Mouse (Mus musculus): ENCODE results near the gene Gm20388. TPM values are rescaled to one million over a fixed set of nuclear protein-coding genes. Genes with fewer than 3 reads are reported as not detected.
A peak's percentile ranks its signal among the peaks of the same experiment; 100 is the strongest.

Gm20388 gene
- polyA plus RNA-seq, 1 experiment from 2014 or later, result not detected

- H3K9me3 ChIP-seq (replicated peaks), result no peaks in the 10 kb centered on the region
- H3K27ac ChIP-seq, result no peak overlapping the region
- peaks cover 84% of the 10 kb centered on the region for H3K27me3 ChIP-seq (replicated peaks)
- no peak overlapping the region for H3K4me2 ChIP-seq
- H3K9ac ChIP-seq, result no peak overlapping the region
- no peaks in the 10 kb centered on the region for H3K4me1 ChIP-seq
- ATAC-seq, result no peak
- WGBS (ENCODE audit: insufficient replicate concordance), result 77% methylated on average over 16 of the region's 16 CpGs
- H3K4me3 ChIP-seq, result no peak overlapping the region
- no peaks in the 10 kb centered on the region for H3K36me3 ChIP-seq
Measured at GRCm38 (mm10) chr8:121196726-121197668, 1286.4 kb downstream of the Gm20388 start.

- no peak overlapping the region for H3K27ac ChIP-seq
Measured at GRCm38 (mm10) chr8:121200069-121200468, 1289.4 kb downstream of the Gm20388 start.

GRCm38 (mm10) chr8:121200979-121201378, 1290.3 kb downstream of the Gm20388 start:
- 19% methylated on average over 3 of the region's 3 CpGs for WGBS (ENCODE audit: insufficient replicate concordance)
- Histone ChIP-seq H3K36me3 (no peaks in the 10 kb centered on the region), H3K9ac (no peak overlapping the region), H3K27me3 (replicated peaks) (peaks cover 64% of the 10 kb centered on the region), H3K4me1 (no peaks in the 10 kb centered on the region), H3K9me3 (replicated peaks) (no peaks in the 10 kb centered on the region), H3K27ac (no peak overlapping the region), H3K4me3 (no peak overlapping the region), H3K4me2 (no peak overlapping the region)
- 0 out of 2 replicates have a peak, but pooled peaks have one; percentile 10 for ATAC-seq

More at GRCm38 (mm10) chr8:121200069-121200468, 1289.4 kb downstream of the Gm20388 start:
- H3K4me2 ChIP-seq, result no peak overlapping the region
- H3K4me3 ChIP-seq, result no peak overlapping the region
- H3K36me3 ChIP-seq, result no peaks in the 10 kb centered on the region
- ATAC-seq, result no peak
- no peaks in the 10 kb centered on the region for H3K4me1 ChIP-seq
- no peaks in the 10 kb centered on the region for H3K9me3 ChIP-seq (replicated peaks)
- no peak overlapping the region for H3K9ac ChIP-seq
- peaks cover 72% of the 10 kb centered on the region for H3K27me3 ChIP-seq (replicated peaks)
- WGBS (ENCODE audit: insufficient replicate concordance), result 58% methylated on average over 12 of the region's 12 CpGs

GRCm38 (mm10) chr8:121201651-121202050, 1291.0 kb downstream of the Gm20388 start:
- Histone ChIP-seq H3K4me1 (no peaks in the 10 kb centered on the region), H3K27ac (no peak overlapping the region), H3K9me3 (replicated peaks) (no peaks in the 10 kb centered on the region), H3K9ac (no peak overlapping the region), H3K4me2 (no peak overlapping the region), H3K27me3 (replicated peaks) (peaks cover 63% of the 10 kb centered on the region), H3K4me3 (no peak overlapping the region), H3K36me3 (no peaks in the 10 kb centered on the region)
- ATAC-seq, result no peak
- WGBS (ENCODE audit: insufficient replicate concordance), result 56% methylated on average over 7 of the region's 7 CpGs

- Histone ChIP-seq H3K9ac (no peak overlapping the region), H3K9me3 (replicated peaks) (no peaks in the 10 kb centered on the region), H3K36me3 (no peaks in the 10 kb centered on the region), H3K4me2 (no peak overlapping the region), H3K4me1 (no peaks in the 10 kb centered on the region), H3K27ac (no peak overlapping the region), H3K27me3 (replicated peaks) (peaks cover 55% of the 10 kb centered on the region), H3K4me3 (no peak overlapping the region)
- no peak for ATAC-seq
- 67% methylated on average over 19 of the region's 19 CpGs for WGBS (ENCODE audit: insufficient replicate concordance)
Measured at GRCm38 (mm10) chr8:121203612-121204376, 1293.2 kb downstream of the Gm20388 start.

- Histone ChIP-seq H3K36me3 (no peaks in the 10 kb centered on the region), H3K4me3 (no peak overlapping the region), H3K27me3 (replicated peaks) (peaks cover 51% of the 10 kb centered on the region), H3K9ac (no peak overlapping the region), H3K4me1 (no peaks in the 10 kb centered on the region), H3K4me2 (no peak overlapping the region), H3K9me3 (replicated peaks) (no peaks in the 10 kb centered on the region), H3K27ac (no peak overlapping the region)
- no peak for ATAC-seq
- WGBS (ENCODE audit: insufficient replicate concordance), result 65% methylated on average over 2 of the region's 2 CpGs
Measured at GRCm38 (mm10) chr8:121207171-121207570, 1296.5 kb downstream of the Gm20388 start.

- no peak overlapping the region for H3K27ac ChIP-seq
- H3K4me3 ChIP-seq, result no peak overlapping the region
- WGBS (ENCODE audit: insufficient replicate concordance), result 68% methylated on average over 3 of the region's 3 CpGs
- H3K27me3 ChIP-seq (replicated peaks), result peaks cover 46% of the 10 kb centered on the region
- no peaks in the 10 kb centered on the region for H3K36me3 ChIP-seq
- no peak overlapping the region for H3K9ac ChIP-seq
- peaks cover 4% of the 10 kb centered on the region; the same call in 1 of the 2 replicates for H3K9me3 ChIP-seq (replicated peaks)
- H3K4me2 ChIP-seq, result no peak overlapping the region
- no peaks in the 10 kb centered on the region for H3K4me1 ChIP-seq
- no peak for ATAC-seq
Measured at GRCm38 (mm10) chr8:121210627-121211026, 1300.0 kb downstream of the Gm20388 start.

GRCm38 (mm10) chr8:121213236-121213635, 1302.6 kb downstream of the Gm20388 start:
- ATAC-seq, result no peak
- H3K4me1 ChIP-seq, result no peaks in the 10 kb centered on the region
- H3K27ac ChIP-seq, result no peak overlapping the region
- H3K4me3 ChIP-seq, result no peak overlapping the region
- H3K9ac ChIP-seq, result no peak overlapping the region
- no peak overlapping the region for H3K4me2 ChIP-seq
- no peaks in the 10 kb centered on the region for H3K36me3 ChIP-seq
- H3K27me3 ChIP-seq (replicated peaks), result peaks cover 44% of the 10 kb centered on the region
- 31% methylated on average over 15 of the region's 15 CpGs for WGBS (ENCODE audit: insufficient replicate concordance)
- H3K9me3 ChIP-seq (replicated peaks), result peaks cover 4% of the 10 kb centered on the region; the same call in 1 of the 2 replicates

- Histone ChIP-seq H3K9ac (no peak overlapping the region), H3K27ac (no peak overlapping the region), H3K27me3 (replicated peaks) (peaks cover 39% of the 10 kb centered on the region), H3K36me3 (no peaks in the 10 kb centered on the region), H3K9me3 (replicated peaks) (peaks cover 4% of the 10 kb centered on the region; the same call in 1 of the 2 replicates), H3K4me3 (no peak overlapping the region), H3K4me2 (no peak overlapping the region), H3K4me1 (no peaks in the 10 kb centered on the region)
- ATAC-seq, result no peak
- WGBS (ENCODE audit: insufficient replicate concordance), result 24% methylated on average over 10 of the region's 10 CpGs
Measured at GRCm38 (mm10) chr8:121213651-121214050, 1303.0 kb downstream of the Gm20388 start.

- ATAC-seq, result no peak
- 64% methylated on average over 10 of the region's 10 CpGs for WGBS (ENCODE audit: insufficient replicate concordance)
- Histone ChIP-seq H3K4me3 (no peak overlapping the region), H3K36me3 (no peaks in the 10 kb centered on the region), H3K4me1 (no peaks in the 10 kb centered on the region), H3K4me2 (no peak overlapping the region), H3K27me3 (replicated peaks) (peaks cover 40% of the 10 kb centered on the region), H3K9ac (no peak overlapping the region), H3K27ac (no peak overlapping the region), H3K9me3 (replicated peaks) (peaks cover 4% of the 10 kb centered on the region; the same call in 1 of the 2 replicates)
Measured at GRCm38 (mm10) chr8:121214975-121215374, 1304.3 kb downstream of the Gm20388 start.

- 69% methylated on average over 10 of the region's 10 CpGs for WGBS (ENCODE audit: insufficient replicate concordance)
- ATAC-seq, result no peak
Measured at GRCm38 (mm10) chr8:121216441-121216949, 1305.9 kb downstream of the Gm20388 start.

More at GRCm38 (mm10) chr8:121216441-121216949, 1305.9 kb downstream of the Gm20388 start:
- H3K27me3 ChIP-seq (replicated peaks), result peaks cover 38% of the 10 kb centered on the region
- H3K9ac ChIP-seq, result no peak overlapping the region
- H3K4me1 ChIP-seq, result no peaks in the 10 kb centered on the region
- H3K4me2 ChIP-seq, result no peak overlapping the region
- H3K27ac ChIP-seq, result no peak overlapping the region
- no peak overlapping the region for H3K4me3 ChIP-seq
- H3K36me3 ChIP-seq, result no peaks in the 10 kb centered on the region
- H3K9me3 ChIP-seq (replicated peaks), result peaks cover 4% of the 10 kb centered on the region; the same call in 1 of the 2 replicates

Measured in liver, embryonic 12.5 days (tissue).